Mouse (Mus musculus) thymus, postnatal 36 days (tissue): ENCODE data around the gene Cdc42ep5.

Experiments
- DNase-seq, 2 experiments: peaks; one replicate each; pipeline ENCODE4 v3.0.0; 2022; ENCODE audit warnings: mixed read lengths in 2 of 2

The Cdc42ep5 gene

DNA sequence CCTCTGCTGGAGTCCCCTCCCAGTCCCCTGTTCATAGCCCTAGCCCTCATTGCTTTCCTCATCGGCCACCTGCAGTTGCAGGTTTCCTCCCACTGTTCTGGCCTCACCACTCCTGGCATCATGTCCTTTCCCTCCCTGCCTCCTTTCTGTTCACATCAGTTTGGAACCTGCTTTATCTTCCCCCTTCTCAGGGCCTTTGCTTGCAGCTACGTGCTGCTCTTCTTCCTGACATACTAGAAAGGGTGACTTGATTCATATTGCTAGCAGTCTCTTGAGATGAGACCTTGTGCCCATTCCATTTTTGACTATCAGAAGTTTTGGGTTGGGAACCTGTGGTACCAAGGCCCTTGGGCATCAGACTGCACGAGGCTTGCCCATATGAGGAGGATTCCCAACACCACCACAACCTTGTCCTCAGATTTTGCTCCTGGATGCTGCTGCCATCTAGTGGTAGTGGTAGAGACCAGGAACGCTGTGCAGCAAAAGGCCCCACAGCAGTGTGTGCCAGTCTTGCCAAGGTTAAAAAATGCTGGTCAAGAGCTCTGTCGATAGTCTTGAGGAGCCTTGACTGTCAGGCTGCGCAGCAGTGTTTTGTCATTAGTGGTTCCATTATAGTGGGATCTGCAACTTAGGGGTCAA is 19.0 kb downstream of the Cdc42ep5 start:
- peak; percentile 50 to 51 for DNase-seq

DNA sequence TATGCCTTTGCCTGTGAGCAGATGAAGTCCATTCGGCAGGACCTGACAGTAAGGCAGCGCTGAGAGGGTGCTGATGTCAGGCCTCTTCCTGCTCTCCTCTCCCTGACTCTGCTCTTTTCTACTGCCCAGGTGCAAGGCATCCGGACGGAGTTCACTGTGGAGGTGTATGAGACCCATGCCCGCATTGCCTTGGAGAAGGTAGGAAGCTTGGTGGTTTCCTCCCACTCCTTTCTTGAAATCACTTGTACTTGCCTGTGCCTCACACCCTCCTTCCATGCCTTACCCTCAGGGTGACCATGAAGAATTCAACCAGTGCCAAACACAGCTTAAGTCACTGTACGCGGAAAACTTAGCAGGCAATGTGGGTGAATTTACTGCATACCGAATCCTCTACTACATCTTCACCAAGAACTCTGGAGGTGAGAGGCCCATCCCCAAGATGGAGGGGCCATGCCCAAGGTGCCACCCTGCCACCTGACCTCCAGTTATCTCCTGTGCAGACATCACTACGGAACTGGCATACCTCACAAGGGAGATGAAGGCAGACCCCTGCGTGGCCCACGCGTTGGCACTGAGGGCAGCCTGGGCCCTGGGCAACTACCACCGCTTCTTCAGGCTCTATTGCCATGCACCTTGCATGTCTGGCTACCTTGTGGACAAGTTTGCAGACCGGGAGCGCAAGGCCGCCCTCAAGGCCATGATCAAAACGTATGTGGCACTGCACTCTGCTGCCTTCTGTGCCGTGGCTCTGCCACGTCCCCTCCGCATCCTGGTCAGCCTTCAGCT is 19.7 kb downstream of the Cdc42ep5 start:
- no peak for DNase-seq

DNA sequence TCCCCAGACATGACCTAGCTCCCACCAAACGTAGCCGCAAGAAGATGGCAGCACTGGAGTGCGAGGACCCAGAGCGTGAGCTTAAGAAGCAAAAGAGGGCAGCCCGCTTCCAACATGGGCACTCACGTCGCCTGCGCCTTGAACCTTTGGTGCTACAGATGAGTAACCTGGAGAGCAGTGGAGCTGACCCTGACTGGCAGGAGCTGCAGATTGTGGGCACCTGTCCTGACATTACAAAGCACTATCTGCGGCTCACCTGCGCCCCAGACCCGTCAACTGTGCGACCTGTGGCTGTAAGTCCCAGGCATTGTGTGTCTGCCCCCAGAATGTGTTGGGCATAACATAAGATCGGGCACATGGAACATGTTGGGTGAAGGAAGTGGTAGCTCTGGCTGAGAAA is 20.6 kb downstream of the Cdc42ep5 start:
- no peak for DNase-seq

DNA sequence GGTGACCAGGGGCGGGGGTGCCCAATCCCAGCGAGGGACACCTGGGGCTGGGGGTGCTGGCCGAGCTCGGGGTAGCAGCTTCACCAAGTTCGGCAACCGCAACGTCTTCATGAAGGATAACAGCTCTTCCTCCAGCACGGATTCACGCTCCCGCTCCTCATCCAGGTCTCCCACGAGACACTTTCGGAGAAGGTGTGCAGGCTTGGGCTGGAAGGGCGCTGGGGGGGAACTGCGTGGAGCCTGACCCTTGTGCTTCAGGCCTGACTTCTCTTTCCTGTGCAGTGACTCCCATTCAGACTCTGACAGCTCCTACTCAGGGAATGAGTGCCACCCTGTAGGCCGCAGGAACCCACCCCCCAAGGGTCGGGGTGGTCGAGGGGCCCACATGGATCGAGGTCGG is 21.2 kb downstream of the Cdc42ep5 start:
- no peak for DNase-seq

DNA sequence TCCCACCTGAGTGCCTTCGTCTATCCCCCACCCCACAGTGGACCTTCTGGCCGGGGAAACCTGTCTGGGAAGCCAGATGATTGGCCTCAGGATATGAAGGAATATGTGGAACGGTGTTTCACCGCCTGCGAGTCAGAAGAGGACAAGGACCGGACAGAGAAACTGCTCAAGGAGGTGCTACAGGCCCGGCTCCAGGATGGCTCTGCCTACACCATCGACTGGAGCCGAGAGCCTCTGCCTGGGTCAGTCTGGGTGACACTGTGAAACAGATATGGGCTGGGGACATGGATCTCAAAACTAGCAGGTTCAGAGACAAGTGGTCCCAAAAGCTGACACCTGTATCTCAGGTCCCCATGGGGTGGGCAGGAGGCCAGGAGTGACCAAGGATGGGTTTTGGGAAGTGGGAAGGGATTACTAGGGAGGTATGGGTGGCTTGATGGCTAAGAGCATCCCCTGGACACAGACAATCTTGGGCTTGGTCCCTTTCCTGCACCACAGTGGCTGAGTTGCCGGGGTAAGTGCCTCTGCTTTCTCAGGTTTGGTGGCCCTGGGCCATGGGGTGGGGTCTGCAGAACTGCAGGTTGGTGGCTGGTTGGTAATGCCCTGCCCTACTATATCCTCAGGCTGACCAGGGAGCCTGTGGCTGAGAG is 21.7 kb downstream of the Cdc42ep5 start:
- no peak for DNase-seq

DNA sequence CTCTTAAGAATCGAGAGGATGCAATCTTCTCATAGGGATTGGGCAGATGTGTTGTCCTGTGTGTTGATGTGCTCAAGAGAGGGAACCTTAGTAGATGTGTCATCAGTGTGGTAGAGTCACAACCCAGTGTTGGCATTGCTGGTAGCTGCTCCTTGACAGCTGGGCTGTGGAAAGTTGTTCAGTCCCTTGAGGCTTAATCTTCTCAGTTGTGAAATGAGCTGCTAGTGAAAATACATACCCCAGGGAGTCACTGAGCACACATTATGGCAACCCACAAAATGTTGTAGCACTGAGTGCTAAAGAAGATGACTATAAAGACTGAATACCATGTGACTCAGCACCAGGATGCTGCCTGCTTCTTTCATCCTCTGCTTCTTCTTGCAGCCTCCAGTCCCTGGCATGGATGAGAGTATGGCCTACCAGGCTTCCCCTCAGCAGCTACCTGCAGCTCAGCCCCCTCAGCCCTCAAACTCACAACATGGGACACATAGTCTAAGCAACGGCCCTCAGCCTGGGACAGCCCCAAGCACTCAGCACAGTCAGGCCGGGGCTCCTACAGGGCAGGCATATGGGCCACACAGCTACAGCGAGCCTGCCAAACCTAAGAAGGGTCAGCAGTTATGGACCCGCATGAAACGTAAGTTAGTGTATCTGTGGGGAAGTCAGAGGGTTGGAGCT is 22.9 kb downstream of the Cdc42ep5 start:
- DNase-seq, result no peak

DNA sequence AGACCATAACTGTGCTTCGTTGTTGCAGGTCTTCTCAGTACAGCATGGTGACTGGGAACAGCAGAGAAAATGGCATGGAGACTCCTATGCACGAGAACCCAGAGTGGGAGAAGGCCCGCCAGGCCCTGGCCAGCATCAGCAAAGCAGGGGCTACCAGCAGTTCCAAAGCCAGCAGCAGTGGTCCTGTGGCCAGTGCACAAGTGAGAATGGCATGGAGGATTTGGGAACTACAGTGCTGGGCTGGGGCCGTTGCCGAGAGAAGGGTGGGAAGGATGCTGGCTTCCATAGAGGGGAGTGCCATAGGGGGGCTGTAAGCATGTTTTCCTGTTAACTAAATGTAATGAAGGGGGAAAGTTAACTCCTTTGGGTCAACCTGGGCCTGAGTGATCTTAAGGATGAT is 25.3 kb downstream of the Cdc42ep5 start:
- no peak for DNase-seq

DNA sequence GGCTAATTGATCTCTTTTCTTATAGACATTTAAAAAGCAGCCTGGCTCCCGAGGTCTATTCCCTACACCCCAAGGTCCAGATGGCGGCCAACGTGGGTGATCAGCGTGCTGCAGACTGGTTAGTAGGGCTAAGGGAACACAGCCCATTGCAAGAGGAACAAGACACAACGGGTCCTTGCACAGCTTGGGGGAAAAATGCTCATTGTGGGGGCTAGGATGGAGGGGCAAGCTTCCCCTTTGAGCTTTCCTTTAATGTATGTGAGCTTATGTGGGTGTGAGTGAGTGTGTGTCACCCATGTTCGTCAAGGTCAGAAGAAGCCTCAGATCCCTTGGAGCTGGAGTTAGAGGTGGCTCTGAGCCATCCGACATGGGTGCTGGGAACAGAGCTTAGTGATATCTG is 26.0 kb downstream of the Cdc42ep5 start:
- DNase-seq, result no peak

DNA sequence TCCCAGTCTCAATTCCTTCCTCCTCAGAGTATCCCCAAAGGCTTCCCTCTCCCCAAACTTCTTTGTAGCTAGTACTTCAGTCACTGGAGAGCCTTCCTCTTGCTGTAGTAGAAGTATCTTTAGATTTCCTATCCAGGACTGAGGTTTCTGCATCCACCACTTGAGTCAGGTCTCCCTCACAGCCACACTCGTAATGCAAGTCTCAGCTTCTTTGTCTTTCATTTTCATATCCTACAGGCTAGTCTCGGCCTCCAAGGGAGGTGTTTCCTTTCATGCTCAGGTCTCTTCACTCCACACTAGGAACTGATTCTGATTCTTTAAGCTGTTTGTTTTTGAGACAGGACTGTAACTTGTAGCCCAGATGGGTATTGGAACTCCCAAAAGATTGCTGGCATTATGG is 26.5 kb downstream of the Cdc42ep5 start:
- no peak for DNase-seq

DNA sequence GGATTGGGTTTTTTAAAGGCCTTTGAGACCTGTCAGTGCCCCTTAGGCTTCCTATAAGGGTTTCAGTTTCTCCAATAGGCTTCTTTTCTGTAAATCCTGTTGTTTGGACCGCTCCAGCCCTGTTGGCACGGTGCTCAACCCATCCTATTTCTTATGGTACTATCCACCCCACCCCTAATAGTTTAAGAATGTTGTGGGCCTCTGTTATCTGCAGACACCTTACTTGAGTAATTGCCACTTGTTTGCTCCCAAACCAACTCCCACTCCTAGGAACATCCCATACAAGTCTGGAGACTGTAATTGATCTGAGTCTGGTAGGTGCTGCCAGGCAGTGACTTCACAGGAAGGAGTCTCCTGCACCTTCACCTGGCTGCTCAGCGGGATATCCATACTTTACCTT is 26.9 kb downstream of the Cdc42ep5 start:
- no peak for DNase-seq

DNA sequence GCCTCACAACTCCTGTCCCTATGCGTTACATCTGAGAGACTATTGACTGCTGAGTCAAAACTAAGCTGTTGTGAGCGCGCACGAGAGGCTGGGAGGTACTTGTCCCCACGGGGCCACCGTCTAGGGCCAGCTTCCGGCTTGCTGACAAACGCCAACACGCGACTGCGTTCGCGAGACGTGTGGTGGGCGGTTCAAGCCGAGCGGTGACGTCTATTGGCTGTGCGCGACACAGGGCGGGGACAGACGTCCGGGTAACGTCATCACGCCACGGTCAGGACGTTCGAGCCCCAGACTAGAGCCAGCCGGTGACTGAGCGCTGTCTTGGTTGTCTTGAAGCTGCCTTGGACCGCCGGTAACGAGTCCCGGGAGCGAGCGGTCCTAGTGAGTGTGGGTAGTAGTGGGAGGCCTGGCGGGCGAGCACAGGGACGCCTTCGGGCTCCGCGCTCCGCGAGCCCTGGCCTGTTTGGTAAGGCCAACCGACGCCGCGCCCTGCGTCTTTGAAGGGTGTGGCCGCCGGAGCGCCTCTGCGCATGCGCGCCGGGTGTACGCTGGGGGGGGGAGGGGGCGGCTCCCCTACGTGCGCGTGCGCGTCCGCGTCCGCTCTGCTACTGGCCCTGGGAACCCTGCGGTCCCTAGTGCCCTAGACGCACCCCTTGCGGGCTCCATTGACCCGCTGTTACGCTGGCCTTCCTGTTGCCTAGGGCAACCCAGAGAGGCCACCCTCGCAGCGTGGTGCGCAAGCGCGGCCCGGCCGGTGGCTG is 27.7 kb downstream of the Cdc42ep5 start, which contains the start of gene Leng8:
Leng8 (plus strand) TSS at position 269 of the 761 bp plus-strand sequence.
- peak; percentile 97 to 99 for DNase-seq

DNA sequence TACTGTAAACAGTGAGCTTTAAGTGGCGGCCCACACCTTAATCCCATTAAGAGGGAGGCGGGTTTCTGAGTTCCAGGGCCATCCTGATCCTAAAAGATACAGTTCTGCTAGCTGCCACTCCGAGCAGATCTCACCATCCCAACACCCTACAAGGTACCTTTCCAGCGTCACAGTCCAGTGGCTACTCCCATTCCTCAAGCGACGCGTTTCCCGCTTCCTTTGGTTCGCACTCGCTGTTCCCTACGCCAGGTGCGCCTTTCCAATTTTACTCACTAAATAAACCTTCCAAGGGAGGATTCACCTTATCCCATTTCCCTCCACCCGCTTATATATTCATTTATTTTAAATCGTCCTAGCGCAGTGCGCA is 28.3 kb downstream of the Cdc42ep5 start:
- DNase-seq, result no peak

DNA sequence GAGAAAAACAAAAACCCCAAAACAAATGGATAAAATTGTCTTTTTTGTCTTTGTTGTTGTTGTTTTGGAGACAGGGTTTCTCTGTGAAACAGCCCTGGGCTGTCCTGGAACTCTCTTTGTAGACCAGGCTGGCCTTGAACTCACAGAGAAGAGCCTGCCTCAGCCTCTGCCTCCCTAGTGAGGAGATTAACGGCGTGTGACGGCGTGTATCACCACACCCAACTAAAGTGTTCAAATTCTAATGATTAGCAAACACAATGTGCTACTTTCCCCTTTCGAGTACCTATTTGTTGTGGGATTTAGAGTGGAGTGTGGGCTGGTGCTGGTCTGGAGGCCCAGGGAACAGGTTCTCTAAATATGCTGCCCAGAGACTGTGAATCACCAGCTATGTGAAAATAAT is 29.7 kb downstream of the Cdc42ep5 start:
- no peak for DNase-seq

DNA sequence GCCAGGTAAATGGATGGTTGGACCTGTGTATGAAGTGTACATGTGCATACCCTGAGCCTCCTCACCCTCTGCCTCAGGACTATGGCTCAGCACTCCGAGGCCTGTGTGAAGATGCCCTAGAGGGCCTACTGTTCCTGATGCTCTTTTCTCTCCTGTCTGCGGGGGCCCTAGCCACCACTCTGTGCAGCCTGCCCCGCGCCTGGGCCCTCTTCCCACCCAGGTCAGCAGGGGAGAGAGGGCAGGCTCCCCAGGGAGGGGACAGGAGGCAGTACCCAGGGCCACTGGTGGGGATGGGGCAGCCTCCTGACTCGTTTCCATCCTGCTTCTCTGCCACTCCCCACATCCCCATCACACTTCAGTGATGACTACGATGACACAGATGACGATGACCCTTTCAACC is 31.7 kb downstream of the Cdc42ep5 start:
- DNase-seq, result no peak

DNA sequence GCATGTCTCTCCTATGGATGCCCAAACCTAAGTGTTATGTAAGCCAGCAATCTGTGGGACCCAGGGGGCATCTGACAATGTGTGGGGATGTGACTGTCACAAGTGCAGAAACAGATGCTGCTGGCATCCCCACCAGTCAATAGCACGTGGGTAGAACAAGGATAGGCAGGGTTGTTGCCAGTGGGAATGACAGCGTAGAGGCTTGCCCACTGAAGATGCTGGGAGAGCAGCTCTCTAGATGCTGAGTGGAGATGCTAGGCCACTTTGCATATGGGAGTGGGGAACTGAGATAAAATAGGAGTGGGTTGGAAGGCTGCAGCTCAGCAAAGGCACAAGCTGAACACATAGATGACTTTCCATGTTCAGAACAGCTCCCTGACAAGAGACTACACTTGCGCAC is 32.1 kb downstream of the Cdc42ep5 start:
- no peak for DNase-seq

DNA sequence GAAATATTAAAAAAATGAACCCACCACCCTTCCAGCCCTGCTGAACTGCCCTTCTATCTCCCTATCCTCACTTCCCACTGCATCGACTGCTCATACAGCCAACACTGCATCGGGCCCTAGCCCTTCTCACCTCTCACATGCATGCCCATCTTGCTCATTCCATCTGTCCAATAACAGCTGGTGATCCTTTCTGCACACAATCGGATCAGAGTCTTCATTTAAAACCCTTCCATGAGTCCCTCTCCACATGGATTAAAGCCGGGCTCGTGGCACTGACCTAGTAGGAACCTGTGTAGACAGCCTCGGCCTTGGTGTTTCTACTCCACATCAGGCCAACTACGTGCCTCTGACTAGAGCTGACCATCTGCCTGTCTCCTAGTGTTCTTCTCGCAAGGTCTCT is 32.7 kb downstream of the Cdc42ep5 start:
- DNase-seq, result no peak

DNA sequence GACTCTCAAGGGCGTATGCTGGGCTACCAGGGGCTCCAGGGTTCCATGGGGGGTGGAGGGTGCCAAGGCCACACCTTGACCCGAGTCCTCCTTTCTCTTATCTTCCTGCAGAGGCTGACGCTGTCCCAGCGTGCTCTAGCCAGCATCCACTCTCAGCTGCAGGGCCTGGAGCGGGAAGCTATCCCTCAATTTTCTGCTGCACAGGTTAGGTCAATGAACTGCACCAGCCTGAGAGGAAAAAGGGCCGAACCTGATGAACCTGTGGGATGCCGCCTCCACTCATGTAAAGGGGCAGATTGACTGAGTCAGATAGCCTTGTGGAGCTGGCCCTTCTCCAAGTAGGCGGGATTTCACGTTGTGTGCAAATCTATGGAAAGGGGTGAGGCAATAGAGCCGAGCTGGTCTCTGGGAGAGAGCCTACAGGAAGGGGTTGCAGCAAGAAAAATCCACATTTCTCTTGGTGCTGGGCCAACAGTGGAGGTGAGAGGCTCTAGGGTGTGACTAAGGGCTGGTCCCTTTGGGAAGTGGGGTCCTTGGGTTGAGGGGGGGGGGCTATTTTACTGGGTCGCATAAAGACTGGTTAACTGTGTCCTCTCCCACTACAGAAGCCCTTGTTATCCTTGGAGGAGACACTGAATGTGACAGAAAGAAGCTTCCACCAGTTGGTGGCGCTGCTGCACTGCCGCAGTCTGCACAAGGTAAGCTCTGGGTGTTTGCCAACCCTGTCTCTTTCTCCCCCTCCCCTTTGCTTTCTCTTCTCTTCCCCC is 33.8 kb downstream of the Cdc42ep5 start:
- peak; percentile 79 to 82 for DNase-seq

DNA sequence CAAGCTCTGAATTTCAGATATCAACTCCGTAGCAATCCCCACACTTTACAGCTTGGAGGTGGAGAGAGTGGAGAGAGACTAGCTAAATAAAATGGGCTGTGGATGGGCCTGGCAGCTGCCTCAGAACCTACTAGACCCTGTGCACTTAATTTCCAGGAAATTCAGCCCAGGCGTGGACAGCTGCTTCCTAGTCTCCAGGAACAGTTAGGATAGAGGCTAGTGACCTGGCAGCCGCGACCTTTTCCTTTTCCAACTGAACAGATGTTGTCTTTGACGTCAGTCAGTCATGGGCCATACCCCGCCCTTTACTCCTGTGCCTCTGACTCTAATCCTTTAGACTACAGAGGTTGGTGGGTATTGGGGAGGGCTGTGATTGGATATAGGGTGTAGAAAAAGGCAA is 35.8 kb downstream of the Cdc42ep5 start:
- no peak for DNase-seq

DNA sequence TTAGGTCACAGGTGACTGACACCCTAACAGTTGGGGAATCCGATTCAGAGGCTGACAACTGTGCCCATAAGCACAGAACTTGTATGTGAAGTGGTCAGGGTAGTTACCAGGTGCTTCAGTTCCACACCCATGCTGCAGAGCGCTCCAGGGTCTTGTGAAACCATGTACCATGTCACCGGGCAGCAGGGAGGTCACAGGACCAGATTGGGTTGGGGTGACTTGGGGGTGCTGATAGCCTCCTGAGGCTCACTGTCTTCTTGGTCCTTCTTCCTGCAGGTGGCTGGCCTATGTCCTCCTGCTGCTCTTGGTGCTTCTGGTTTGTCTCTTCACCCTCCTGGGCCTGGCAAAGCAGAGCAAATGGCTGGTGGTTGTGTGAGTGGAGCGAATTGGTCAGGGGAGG is 36.8 kb downstream of the Cdc42ep5 start:
- DNase-seq, result no peak

DNA sequence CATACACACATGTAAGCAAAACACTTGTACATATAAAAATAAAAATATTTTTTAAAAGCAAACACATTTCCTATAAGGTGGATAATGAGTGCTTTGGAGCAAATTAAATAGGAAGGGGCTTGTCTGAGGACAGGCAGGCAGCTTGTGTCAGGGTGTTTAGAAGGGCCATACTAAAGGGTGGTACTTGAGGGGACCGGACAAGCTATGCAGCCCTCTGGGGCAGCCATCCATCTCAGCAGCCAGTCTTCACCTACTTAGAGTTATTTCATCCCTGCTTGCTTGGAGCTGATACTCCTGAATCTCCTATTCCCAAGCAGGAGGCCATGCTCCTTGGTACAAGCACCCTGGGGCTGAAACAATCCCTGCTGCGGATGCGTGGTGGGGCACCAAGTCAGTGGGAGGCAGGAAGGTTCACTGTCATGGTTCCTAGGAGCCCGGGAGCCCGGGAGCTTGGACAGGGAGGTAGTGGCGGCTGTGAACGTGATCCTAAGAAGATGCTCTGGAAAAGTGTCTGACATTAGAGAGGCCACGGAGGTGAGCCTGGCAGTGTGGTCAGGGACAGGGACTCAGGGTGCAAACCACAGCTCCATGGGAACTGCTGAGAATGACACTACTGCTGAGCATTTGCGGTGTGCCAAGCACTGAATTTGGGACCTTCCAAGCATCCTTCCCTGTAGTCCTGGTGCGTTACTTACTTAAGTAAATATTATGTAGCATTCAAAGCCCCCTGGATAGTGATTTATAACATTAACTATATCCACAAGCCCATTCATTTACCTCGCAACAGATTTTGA is 37.5 kb downstream of the Cdc42ep5 start:
- DNase-seq, result no peak

DNA sequence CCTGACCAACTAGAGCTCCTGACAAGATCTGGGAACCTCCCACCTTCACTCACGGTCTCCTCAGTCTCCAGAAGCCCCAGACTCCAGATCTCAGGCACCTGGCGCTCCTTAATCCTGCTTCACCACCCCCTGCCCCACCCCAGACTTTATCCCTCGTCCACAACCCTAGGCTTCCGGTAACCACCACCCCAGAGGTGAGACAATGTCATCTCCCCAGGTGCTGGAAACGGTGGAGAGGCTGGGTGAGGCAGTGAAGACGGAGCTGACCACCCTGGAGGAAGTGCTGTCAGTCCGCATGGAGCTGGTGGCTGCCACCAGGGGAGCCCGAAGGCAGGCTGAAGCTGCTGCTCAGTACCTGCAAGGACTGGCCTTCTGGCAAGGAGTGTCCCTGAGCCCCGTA is 39.4 kb downstream of the Cdc42ep5 start:
- DNase-seq, result no peak
